Mouse (Mus musculus): Measurements from ENCODE around the gene Wrap53. TPM values are rescaled to one million over a fixed set of nuclear protein-coding genes. Genes with fewer than 3 reads are reported as not detected.
A peak's percentile ranks its signal among the peaks of the same experiment; 100 is the strongest.

Wrap53 gene
- total and polyA plus RNA-seq, 3 experiments: 9.6 to 22.0 (median 20.5) TPM

DNA sequence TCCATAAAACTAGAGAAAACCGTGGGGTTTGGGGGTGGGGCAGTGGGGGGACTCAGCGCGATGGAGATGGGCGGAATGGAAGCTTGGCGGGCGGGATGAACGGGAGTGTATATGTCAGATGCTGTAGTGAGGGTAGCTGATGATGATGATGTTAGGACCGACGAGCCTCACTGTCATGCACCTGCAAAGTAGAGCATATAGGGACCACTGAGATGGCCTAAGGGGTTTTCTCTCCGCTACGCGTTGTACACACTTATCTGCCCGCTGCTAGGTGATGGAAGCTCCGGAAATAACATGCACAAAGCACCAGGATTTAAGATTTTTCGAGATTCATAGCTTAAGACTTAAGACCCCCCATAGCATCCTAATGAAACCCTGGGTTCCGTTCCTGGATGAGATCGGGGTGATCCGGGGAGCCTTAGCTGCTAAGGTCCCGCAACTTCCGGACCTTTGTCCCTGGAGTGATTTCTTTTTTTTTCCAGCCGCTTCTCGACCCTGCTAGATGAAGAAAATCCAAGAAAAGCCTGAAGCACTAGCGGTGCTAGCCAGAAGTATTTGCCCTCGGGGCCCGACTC, 604 bp upstream of the Wrap53 start:
- Histone ChIP-seq H3K4me1 (ENCODE audit: insufficient read depth, low read depth, low read length) (peaks cover 71% of the 10 kb centered on the region), H3K4me3 (ENCODE audit: low read depth, low read length) (peak overlapping the region; percentile 84), H3K9me3 (replicated peaks) (no peaks in the 10 kb centered on the region), H3K27me3 (ENCODE audit: insufficient read depth, low read length) (no peaks in the 10 kb centered on the region), H3K36me3 (replicated peaks) (peaks cover 54% of the 10 kb centered on the region)
- DNase-seq (ENCODE audit: low spot score) (no peak), ATAC-seq (ENCODE audit: extremely low read depth, insufficient number of reproducible peaks, low FRiP score, poor library complexity, severe bottlenecking) (no peak)
- no peak for TF ChIP-seq CTCF (IDR thresholded peaks at IDR 0.05; ENCODE audit: low read depth, low read length)
- no peak for TF ChIP-seq GATA1 (IDR thresholded peaks at IDR 0.05; ENCODE audit: borderline replicate concordance, low read length)
- no peak for TF ChIP-seq POLR2AphosphoS5 (IDR thresholded peaks at IDR 0.05; ENCODE audit: insufficient replicate concordance, low read depth, low read length)
- TF ChIP-seq TAL1 (conservative IDR thresholded peaks at IDR 0.05; ENCODE audit: low read depth, low read length): no peak
- no peak for TF ChIP-seq GATA2 (IDR thresholded peaks at IDR 0.05; ENCODE audit: borderline replicate concordance, low read depth, low read length)

GRCm38 (mm10) chr11:69579128-69580017, 682 bp downstream of the Wrap53 start:
- Histone ChIP-seq H3K36me3 (replicated peaks) (peaks cover 60% of the 10 kb centered on the region), H3K27me3 (ENCODE audit: insufficient read depth, low read length) (no peaks in the 10 kb centered on the region), H3K4me3 (ENCODE audit: low read depth, low read length) (peak overlapping the region; percentile 84), H3K4me1 (ENCODE audit: insufficient read depth, low read depth, low read length) (peaks cover 72% of the 10 kb centered on the region), H3K9me3 (replicated peaks) (no peaks in the 10 kb centered on the region)
- DNase-seq (ENCODE audit: low spot score) (peak; percentile 84), ATAC-seq (ENCODE audit: extremely low read depth, insufficient number of reproducible peaks, low FRiP score, poor library complexity, severe bottlenecking) (peak; percentile 66)
- no peak for TF ChIP-seq GATA1 (IDR thresholded peaks at IDR 0.05; ENCODE audit: borderline replicate concordance, low read length)
- peak; percentile 90 for TF ChIP-seq CTCF (IDR thresholded peaks at IDR 0.05; ENCODE audit: low read depth, low read length)

DNA sequence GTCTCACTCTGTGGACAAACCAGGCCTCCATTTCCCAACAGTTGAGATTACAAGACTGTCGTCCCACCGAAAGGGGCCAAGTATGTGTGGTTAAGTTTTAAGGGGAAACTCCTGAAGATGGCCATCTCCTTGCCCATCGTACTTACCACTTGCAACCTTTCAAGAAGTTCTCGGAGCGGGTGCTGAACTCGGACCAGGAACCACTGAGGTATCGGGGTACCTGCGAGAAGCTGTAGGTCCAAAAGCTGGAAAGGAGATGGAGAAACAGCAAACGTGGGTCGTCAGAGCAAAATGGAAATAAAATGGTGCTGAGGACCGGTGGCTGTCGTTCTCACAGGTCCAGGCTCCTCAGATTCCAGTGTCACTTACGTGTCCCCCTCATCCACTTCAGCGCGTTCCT, 1.8 kb downstream of the Wrap53 start:
- H3K9me3 ChIP-seq (replicated peaks): no peaks in the 10 kb centered on the region
- H3K36me3 ChIP-seq (replicated peaks): peaks cover 60% of the 10 kb centered on the region
- no peaks in the 10 kb centered on the region for H3K27me3 ChIP-seq (ENCODE audit: insufficient read depth, low read length)
- no peak for ATAC-seq (ENCODE audit: extremely low read depth, insufficient number of reproducible peaks, low FRiP score, poor library complexity, severe bottlenecking)
- H3K4me1 ChIP-seq (ENCODE audit: insufficient read depth, low read depth, low read length): peaks cover 63% of the 10 kb centered on the region
- DNase-seq (ENCODE audit: low spot score): no peak
- H3K4me3 ChIP-seq (ENCODE audit: low read depth, low read length): peak overlapping the region; percentile 84
- no peak for TF ChIP-seq GATA1 (IDR thresholded peaks at IDR 0.05; ENCODE audit: borderline replicate concordance, low read length)
- TF ChIP-seq CTCF (IDR thresholded peaks at IDR 0.05; ENCODE audit: low read depth, low read length): no peak
- no peak for TF ChIP-seq GATA2 (IDR thresholded peaks at IDR 0.05; ENCODE audit: borderline replicate concordance, low read depth, low read length)
- no peak for TF ChIP-seq POLR2AphosphoS5 (IDR thresholded peaks at IDR 0.05; ENCODE audit: insufficient replicate concordance, low read depth, low read length)
- TF ChIP-seq TAL1 (conservative IDR thresholded peaks at IDR 0.05; ENCODE audit: low read depth, low read length): no peak

- no peak for DNase-seq (ENCODE audit: low spot score)
- peaks cover 66% of the 10 kb centered on the region for H3K36me3 ChIP-seq (replicated peaks)
- no peak for ATAC-seq (ENCODE audit: extremely low read depth, insufficient number of reproducible peaks, low FRiP score, poor library complexity, severe bottlenecking)
- peak overlapping the region; percentile 46; the same call in 1 of the 2 replicates for H3K4me3 ChIP-seq (ENCODE audit: low read depth, low read length)
- TF ChIP-seq TAL1 (conservative IDR thresholded peaks at IDR 0.05; ENCODE audit: low read depth, low read length): peak; percentile 62
- no peak for TF ChIP-seq GATA2 (IDR thresholded peaks at IDR 0.05; ENCODE audit: borderline replicate concordance, low read depth, low read length)
- H3K4me1 ChIP-seq (ENCODE audit: insufficient read depth, low read depth, low read length): peaks cover 69% of the 10 kb centered on the region
- H3K27me3 ChIP-seq (ENCODE audit: insufficient read depth, low read length): no peaks in the 10 kb centered on the region
- H3K9me3 ChIP-seq (replicated peaks): no peaks in the 10 kb centered on the region
Observed at GRCm38 (mm10) chr11:69576307-69576706, 3.7 kb downstream of the Wrap53 start.

- ATAC-seq (ENCODE audit: extremely low read depth, insufficient number of reproducible peaks, low FRiP score, poor library complexity, severe bottlenecking) (no peak), DNase-seq (ENCODE audit: low spot score) (no peak)
- Histone ChIP-seq H3K36me3 (replicated peaks) (peaks cover 77% of the 10 kb centered on the region), H3K4me3 (ENCODE audit: low read depth, low read length) (no peak overlapping the region; the same call in 1 of the 2 replicates), H3K27me3 (ENCODE audit: insufficient read depth, low read length) (no peaks in the 10 kb centered on the region), H3K4me1 (ENCODE audit: insufficient read depth, low read depth, low read length) (peaks cover 80% of the 10 kb centered on the region), H3K9me3 (replicated peaks) (no peaks in the 10 kb centered on the region)
- TF ChIP-seq CTCF (IDR thresholded peaks at IDR 0.05; ENCODE audit: low read depth, low read length) (peak; percentile 55), GATA1 (IDR thresholded peaks at IDR 0.05; ENCODE audit: borderline replicate concordance, low read length) (no peak), POLR2AphosphoS5 (IDR thresholded peaks at IDR 0.05; ENCODE audit: insufficient replicate concordance, low read depth, low read length) (no peak), GATA2 (IDR thresholded peaks at IDR 0.05; ENCODE audit: borderline replicate concordance, low read depth, low read length) (no peak)
Observed at GRCm38 (mm10) chr11:69575220-69575619, 4.8 kb downstream of the Wrap53 start.

- Histone ChIP-seq H3K4me3 (ENCODE audit: low read depth, low read length) (no peak overlapping the region), H3K9me3 (replicated peaks) (no peaks in the 10 kb centered on the region), H3K27me3 (ENCODE audit: insufficient read depth, low read length) (no peaks in the 10 kb centered on the region), H3K4me1 (ENCODE audit: insufficient read depth, low read depth, low read length) (peaks cover 17% of the 10 kb centered on the region), H3K36me3 (replicated peaks) (peaks cover 97% of the 10 kb centered on the region)
- ATAC-seq (ENCODE audit: extremely low read depth, insufficient number of reproducible peaks, low FRiP score, poor library complexity, severe bottlenecking) (no peak), DNase-seq (ENCODE audit: low spot score) (no peak)
- TF ChIP-seq CTCF (IDR thresholded peaks at IDR 0.05; ENCODE audit: low read depth, low read length): no peak
- no peak for TF ChIP-seq TAL1 (conservative IDR thresholded peaks at IDR 0.05; ENCODE audit: low read depth, low read length)
- no peak for TF ChIP-seq POLR2AphosphoS5 (IDR thresholded peaks at IDR 0.05; ENCODE audit: insufficient replicate concordance, low read depth, low read length)
- no peak for TF ChIP-seq GATA1 (IDR thresholded peaks at IDR 0.05; ENCODE audit: borderline replicate concordance, low read length)
- TF ChIP-seq GATA2 (IDR thresholded peaks at IDR 0.05; ENCODE audit: borderline replicate concordance, low read depth, low read length): no peak
Observed at GRCm38 (mm10) chr11:69565131-69565530, 14.9 kb downstream of the Wrap53 start.
